Mouse (Mus musculus) A20 (cell line): ENCODE results near the gene Has3.

Source experiments
- DNase-seq: peaks from one replicate; pipeline ENCODE4 v3.0.0-alpha.2; 2011; ENCODE audit warnings: low read depth, low spot score

Has3 gene

GRCm38 (mm10) chr8:106932376-106933065 lies 62.5 kb downstream of the Has3 start:
- no peak for DNase-seq

- no peak for DNase-seq
These were observed 63.6 kb downstream of the Has3 start for GRCm38 (mm10) chr8:106933506-106934143.
